Mouse (Mus musculus): ENCODE measurements around the gene Furin. TPM values are rescaled to one million over a fixed set of nuclear protein-coding genes. Genes with fewer than 3 reads are reported as not detected.

Furin gene
- polyA plus RNA-seq, 1 experiment: 8.3 TPM

- peak within 1 kb of the TSS; percentile 75 for H3K4me3 ChIP-seq (ENCODE audit: control insufficient read depth, low read depth, low read length)
- no peaks in the 10 kb centered on the region for H3K36me3 ChIP-seq (ENCODE audit: control insufficient read depth, insufficient read depth, low read length)
- no peaks in the 10 kb centered on the region for H3K27me3 ChIP-seq (ENCODE audit: control insufficient read depth, insufficient read depth, low read length)
- peaks cover 23% of the 10 kb centered on the region for H3K4me1 ChIP-seq (ENCODE audit: control insufficient read depth, insufficient read depth, low read length)
- TF ChIP-seq CTCF (IDR thresholded peaks at IDR 0.05; ENCODE audit: control insufficient read depth, insufficient read depth, insufficient replicate concordance, low read depth, low read length) (peak; percentile 53; the same call in 1 of the 2 replicates), POLR2A (IDR thresholded peaks at IDR 0.05; ENCODE audit: control insufficient read depth, low read depth, low read length) (no peak)
- peak within 1 kb of the TSS; percentile 71 for H3K27ac ChIP-seq (ENCODE audit: control insufficient read depth, insufficient read depth, low read depth, low read length)
Measured at GRCm38 (mm10) chr7:80340793-80341192, 64.4 kb downstream of the Furin start, which contains the start of gene Unc45a. Gene Unc45a, minus strand, starts transcription at chr7:80341005.

- TF ChIP-seq CTCF (IDR thresholded peaks at IDR 0.05; ENCODE audit: control insufficient read depth, insufficient read depth, insufficient replicate concordance, low read depth, low read length) (peak; percentile 53; the same call in 1 of the 2 replicates), POLR2A (IDR thresholded peaks at IDR 0.05; ENCODE audit: control insufficient read depth, low read depth, low read length) (peak; percentile 72; the same call in 1 of the 2 replicates)
- peak overlapping the region; percentile 75 for H3K4me3 ChIP-seq (ENCODE audit: control insufficient read depth, low read depth, low read length)
- H3K27me3 ChIP-seq (ENCODE audit: control insufficient read depth, insufficient read depth, low read length): no peaks in the 10 kb centered on the region
- peak overlapping the region; percentile 71 for H3K27ac ChIP-seq (ENCODE audit: control insufficient read depth, insufficient read depth, low read depth, low read length)
- no peaks in the 10 kb centered on the region for H3K36me3 ChIP-seq (ENCODE audit: control insufficient read depth, insufficient read depth, low read length)
- peaks cover 23% of the 10 kb centered on the region for H3K4me1 ChIP-seq (ENCODE audit: control insufficient read depth, insufficient read depth, low read length)
Measured at GRCm38 (mm10) chr7:80339793-80340628, 65.2 kb downstream of the Furin start.

- no peak for TF ChIP-seq CTCF (IDR thresholded peaks at IDR 0.05; ENCODE audit: control insufficient read depth, insufficient read depth, insufficient replicate concordance, low read depth, low read length)
- TF ChIP-seq POLR2A (IDR thresholded peaks at IDR 0.05; ENCODE audit: control insufficient read depth, low read depth, low read length): no peak
- H3K27me3 ChIP-seq (ENCODE audit: control insufficient read depth, insufficient read depth, low read length): no peaks in the 10 kb centered on the region
- no peaks in the 10 kb centered on the region for H3K36me3 ChIP-seq (ENCODE audit: control insufficient read depth, insufficient read depth, low read length)
- H3K27ac ChIP-seq (ENCODE audit: control insufficient read depth, insufficient read depth, low read depth, low read length): no peak overlapping the region
- peak overlapping the region; percentile 5 for H3K4me3 ChIP-seq (ENCODE audit: control insufficient read depth, low read depth, low read length)
- H3K4me1 ChIP-seq (ENCODE audit: control insufficient read depth, insufficient read depth, low read length): peaks cover 23% of the 10 kb centered on the region
Measured at GRCm38 (mm10) chr7:80339371-80339770, 65.9 kb downstream of the Furin start.

Other genes with a start within 250 kb of the Furin start
- gene Sema4b, start 218.6 kb downstream of the Furin start, polyA plus RNA-seq (2012; rRNA removed): 5.2 and 5.6 TPM in 2 replicates
- 406 and 411 TPM in 2 replicates for gene Cib1, start 172.6 kb downstream of the Furin start, polyA plus RNA-seq (2012; rRNA removed)
- 1.7 and 1.8 TPM in 2 replicates for gene Gdpgp1, start 172.6 kb downstream of the Furin start, polyA plus RNA-seq (2012; rRNA removed)
- 361 and 376 TPM in 2 replicates for gene Ttll13, start 159.1 kb downstream of the Furin start, polyA plus RNA-seq (2012; rRNA removed)
- gene Ngrn, start 144.2 kb downstream of the Furin start, polyA plus RNA-seq (2012; rRNA removed): 10.1 and 10.3 TPM in 2 replicates
- 8.7 and 9.4 TPM in 2 replicates for gene Vps33b, start 135.8 kb downstream of the Furin start, polyA plus RNA-seq (2012; rRNA removed)
- 44.8 and 47.7 TPM in 2 replicates for gene Prc1, start 111.0 kb downstream of the Furin start, polyA plus RNA-seq (2012; rRNA removed)
- gene Rccd1, start 81.0 kb downstream of the Furin start, polyA plus RNA-seq (2012; rRNA removed): 5.6 and 6.9 TPM in 2 replicates
- gene Unc45a, start 64.4 kb downstream of the Furin start, polyA plus RNA-seq (2012; rRNA removed): 9.4 and 21.9 TPM in 2 replicates
- 15.5 and 23.7 TPM in 2 replicates for gene Hddc3, start 62.3 kb downstream of the Furin start, polyA plus RNA-seq (2012; rRNA removed)
- gene Man2a2, start 34.1 kb downstream of the Furin start, polyA plus RNA-seq (2012; rRNA removed): 62.1 and 71.5 TPM in 2 replicates
- 1.5 TPM in 2 replicates for gene Fes, start 17.5 kb downstream of the Furin start, polyA plus RNA-seq (2012; rRNA removed)
- gene Blm, start 129.7 kb upstream of the Furin start, polyA plus RNA-seq (2012; rRNA removed): 6.3 and 7.0 TPM in 2 replicates